ENCODE assay signal across 8 mouse cellular contexts in the genomic region with DNA sequence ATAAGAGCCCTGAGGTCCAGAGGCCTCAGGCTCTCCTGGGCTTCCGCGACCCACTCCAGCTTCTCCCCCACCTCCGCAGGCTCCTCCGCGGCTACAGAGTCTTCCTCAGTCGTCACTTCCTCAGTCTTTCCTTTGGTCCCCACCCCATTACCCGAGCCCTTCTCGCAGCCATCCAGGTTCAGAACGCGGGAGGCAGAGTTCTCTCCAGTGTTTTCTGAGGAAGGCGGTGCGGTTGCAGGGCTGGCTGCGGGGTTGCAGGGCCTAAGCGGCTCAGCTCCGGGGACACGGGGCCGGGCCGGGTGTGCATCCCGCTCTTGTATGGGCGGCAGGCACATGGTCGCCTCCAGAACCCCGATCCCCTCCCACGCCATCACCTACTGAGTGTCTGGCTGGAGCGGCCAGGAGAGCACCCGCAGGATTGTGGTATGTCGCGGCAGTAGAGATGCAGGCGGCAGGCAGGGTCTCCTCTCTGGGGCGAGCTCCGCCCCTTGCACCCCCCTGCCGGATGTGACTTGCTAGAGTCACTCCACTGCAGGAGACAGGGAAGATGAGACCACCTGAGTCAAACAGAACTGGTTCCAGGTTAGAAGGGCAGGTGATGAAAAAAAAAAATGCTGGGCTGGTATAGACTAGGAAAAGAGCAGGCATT. TPM values are rescaled to one million over a fixed set of nuclear protein-coding genes. Genes with fewer than 3 reads are reported as not detected.
DNase-seq lines count a peak whose midpoint lies in the region; ATAC-seq and TF ChIP-seq lines count a peak whose summit lies in the region.

A gene (minus strand): TSS at position 496 of the 649 bp plus-strand sequence.

- H3K4me1 ChIP-seq in hindbrain, postnatal 0 days (ENCODE audit: insufficient read depth, low read length), result 0 out of 2 replicates have a peak, but pooled peaks cover 5% of the 10 kb centered on the region
- H3K4me1 ChIP-seq in limb, embryonic 11.5 days (ENCODE audit: control insufficient read depth, insufficient read depth, low read length), result peaks cover 8% of the 10 kb centered on the region
- peaks cover 11% of the 10 kb centered on the region for H3K4me1 ChIP-seq in midbrain, embryonic 11.5 days (ENCODE audit: control insufficient read depth, insufficient read depth, low read length)

- H3K27ac ChIP-seq in hindbrain, postnatal 0 days, result peak within 1 kb of the TSS; percentile 85
- 0 out of 2 replicates have a peak within 1 kb of the TSS, but pooled peaks have one; percentile 21 for H3K27ac ChIP-seq in limb, embryonic 11.5 days (replicated peaks; ENCODE audit: low read depth, low read length)
- no peak within 1 kb of the TSS for H3K27ac ChIP-seq in midbrain, embryonic 11.5 days (ENCODE audit: low read depth, low read length)

- peak within 1 kb of the TSS; percentile 83 for H3K4me2 ChIP-seq in hindbrain, postnatal 0 days (ENCODE audit: low read depth, low read length)
- peak within 1 kb of the TSS; percentile 81 for H3K4me2 ChIP-seq in limb, embryonic 11.5 days (ENCODE audit: low read depth, severe bottlenecking)
- H3K4me2 ChIP-seq in midbrain, embryonic 11.5 days, result peak within 1 kb of the TSS; percentile 73

- peak; percentile 90 for ATAC-seq in hindbrain, postnatal 0 days
- ATAC-seq in limb, embryonic 11.5 days (ENCODE audit: insufficient number of reproducible peaks, low FRiP score, low TSS enrichment, low read depth), result peak; percentile 46; the same call in 1 of the 2 replicates
- ATAC-seq in midbrain, embryonic 11.5 days (ENCODE audit: low FRiP score), result peak; percentile 80

- DNase-seq in adrenal gland, postnatal 10 days, result peak; percentile 57
- no peak for DNase-seq in adrenal gland, postnatal 4 days (ENCODE audit: low spot score in 2 of 2)
- peak; percentile 62 for DNase-seq in cerebellum, adult 9-10 months
- peak; percentile 67 to 68 for DNase-seq in frontal cortex, postnatal 10 days (ENCODE audit: low spot score in 2 of 2)
- peak; percentile 82 for DNase-seq in hindbrain, postnatal 0 days (ENCODE audit: low spot score)
- peak; percentile 73 for DNase-seq in limb, embryonic 11.5 days (ENCODE audit: low spot score)
- peak; percentile 90 for DNase-seq in midbrain, embryonic 11.5 days (ENCODE audit: low spot score, missing footprints)
- DNase-seq in spleen, postnatal 4 days (ENCODE audit: low spot score in 2 of 2), result peak; percentile 39 to 78

- H3K36me3 ChIP-seq in hindbrain, postnatal 0 days (ENCODE audit: insufficient read depth, low read length), result peaks cover 17% of the 10 kb centered on the region
- peaks cover 3% of the 10 kb centered on the region; the same call in 1 of the 2 replicates for H3K36me3 ChIP-seq in limb, embryonic 11.5 days (ENCODE audit: control insufficient read depth, insufficient read depth, low read length)
- peaks cover 8% of the 10 kb centered on the region; the same call in 1 of the 2 replicates for H3K36me3 ChIP-seq in midbrain, embryonic 11.5 days (ENCODE audit: control insufficient read depth, insufficient read depth, low read length)

- WGBS in hindbrain, postnatal 0 days, result 4% methylated on average over 31 of the region's 31 CpGs
- WGBS in limb, embryonic 11.5 days, result 1% methylated on average over 31 of the region's 31 CpGs
- 3% methylated on average over 31 of the region's 31 CpGs for WGBS in midbrain, embryonic 11.5 days

- no peaks in the 10 kb centered on the region for H3K9me3 ChIP-seq in hindbrain, postnatal 0 days (ENCODE audit: low read length)
- H3K9me3 ChIP-seq in limb, embryonic 11.5 days (ENCODE audit: control insufficient read depth, low read length), result no peaks in the 10 kb centered on the region
- H3K9me3 ChIP-seq in midbrain, embryonic 11.5 days (ENCODE audit: control insufficient read depth, low read length), result no peaks in the 10 kb centered on the region

- peak within 1 kb of the TSS; percentile 55 for H3K4me3 ChIP-seq in hindbrain, postnatal 0 days (ENCODE audit: low read length)
- peak within 1 kb of the TSS; percentile 47 for H3K4me3 ChIP-seq in limb, embryonic 11.5 days (ENCODE audit: low read depth, low read length)
- H3K4me3 ChIP-seq in midbrain, embryonic 11.5 days (ENCODE audit: low read depth, low read length), result peak within 1 kb of the TSS; percentile 46

- peak within 1 kb of the TSS; percentile 81 for H3K9ac ChIP-seq in hindbrain, postnatal 0 days (replicated peaks; ENCODE audit: low read length)
- peak within 1 kb of the TSS; percentile 77 for H3K9ac ChIP-seq in limb, embryonic 11.5 days (ENCODE audit: low read length)
- H3K9ac ChIP-seq in midbrain, embryonic 11.5 days (ENCODE audit: low read length), result peak within 1 kb of the TSS; percentile 82

- TF ChIP-seq CTCF in hindbrain, postnatal 0 days (IDR thresholded peaks at IDR 0.05; ENCODE audit: low read depth), result peak; percentile 23; the same call in 1 of the 2 replicates

- no peaks in the 10 kb centered on the region for H3K27me3 ChIP-seq in hindbrain, postnatal 0 days (ENCODE audit: insufficient read depth, low read length)
- no peaks in the 10 kb centered on the region for H3K27me3 ChIP-seq in limb, embryonic 11.5 days (ENCODE audit: control insufficient read depth, insufficient read depth, low read length)
- no peaks in the 10 kb centered on the region for H3K27me3 ChIP-seq in midbrain, embryonic 11.5 days (ENCODE audit: control insufficient read depth, insufficient read depth, low read length)

RNA-seq across cellular contexts. Expression of the gene that starts here (rescaled TPM):
- 1 to 10 TPM; 4.2 to 5.5 TPM for total RNA-seq in adrenal gland, postnatal 10 days (2021)
- total RNA-seq in adrenal gland, postnatal 4 days (2021), result 1 to 10 TPM; 8.6 to 8.8 TPM
- 30.1 and 33.0 TPM in 2 replicates for total RNA-seq in hindbrain, postnatal 0 days (2014; rRNA removed)
- polyA plus RNA-seq in hindbrain, postnatal 0 days (2015; fragmentation: Nextera tagmentation; extraction: Ambion mirVana), result 39.9 and 42.4 TPM in 2 replicates
- polyA plus RNA-seq in limb, embryonic 11.5 days (2014; fragmentation: Nextera tagmentation; extraction: Ambion mirVana), result 6.1 and 7.9 TPM in 2 replicates
- polyA plus RNA-seq in midbrain, embryonic 11.5 days (2014; fragmentation: Nextera tagmentation; extraction: Ambion mirVana), result 6.2 and 6.6 TPM in 2 replicates

Comparison
In these comparisons a context has a peak if more than half of its experiments do, and no peak if none do; other contexts are left out.
1. DNase-seq: peak in adrenal gland, postnatal 10 days (single experiment), cerebellum, adult 9-10 months (single experiment), frontal cortex, postnatal 10 days (2 of 2), hindbrain, postnatal 0 days (single experiment), limb, embryonic 11.5 days (single experiment), midbrain, embryonic 11.5 days (single experiment) and spleen, postnatal 4 days (2 of 2); none in adrenal gland, postnatal 4 days (0 of 2).
2. Peak in every context shown above with its lines, with median percentiles within 50 percentile points of each other: ATAC-seq, H3K4me2 ChIP-seq, H3K4me3 ChIP-seq and H3K9ac ChIP-seq.